Mouse (Mus musculus) erythroblast, embryonic 14.5 days (primary cell): Measurements from ENCODE around the gene Gm4737. TPM values are rescaled to one million over a fixed set of nuclear protein-coding genes. Genes with fewer than 3 reads are reported as not detected.

ENCODE experiments used
- H3K27me3 ChIP-seq: 2 replicates; pipeline ENCODE4 v1.6.1; 2012; ENCODE audit warnings: inconsistent platforms; ENCODE audit not compliant: control insufficient read depth
- H3K36me3 ChIP-seq: 2 replicates; pipeline ENCODE4 v1.6.1; 2012; ENCODE audit warnings: mild to moderate bottlenecking, inconsistent platforms; ENCODE audit not compliant: control insufficient read depth
- H3K4me1 ChIP-seq: 2 replicates; pipeline ENCODE4 v1.6.1; 2012; ENCODE audit warnings: inconsistent platforms; ENCODE audit not compliant: control insufficient read depth
- H3K4me3 ChIP-seq: replicated peaks from 2 replicates; pipeline ENCODE3; 2012; ENCODE audit warnings: moderate library complexity, mild to moderate bottlenecking, inconsistent platforms
- H3K9me3 ChIP-seq: 2 replicates; pipeline ENCODE4 v1.6.1; 2012; ENCODE audit warnings: low read length, inconsistent platforms, mixed read lengths; ENCODE audit not compliant: control insufficient read depth
- GATA1 ChIP-seq: IDR thresholded peaks from 2 replicates; pipeline ENCODE4 v1.6.1; 2012; ENCODE audit warnings: low read length, inconsistent platforms, mixed read lengths
- TAL1 ChIP-seq: IDR thresholded peaks from 3 replicates; pipeline ENCODE4 v1.6.1; 2012; ENCODE audit warnings: low read length, inconsistent platforms, mixed read lengths
- polyA plus RNA-seq: library from polyadenylated mRNA; stranded (reverse); fragments of >175 nt; gene quantifications from 2 replicates; pipeline ENCODE4 v1.2.3, GENCODE M21; 2012

Gm4737 gene
- polyA plus RNA-seq, 1 experiment = 2.6 TPM

DNA sequence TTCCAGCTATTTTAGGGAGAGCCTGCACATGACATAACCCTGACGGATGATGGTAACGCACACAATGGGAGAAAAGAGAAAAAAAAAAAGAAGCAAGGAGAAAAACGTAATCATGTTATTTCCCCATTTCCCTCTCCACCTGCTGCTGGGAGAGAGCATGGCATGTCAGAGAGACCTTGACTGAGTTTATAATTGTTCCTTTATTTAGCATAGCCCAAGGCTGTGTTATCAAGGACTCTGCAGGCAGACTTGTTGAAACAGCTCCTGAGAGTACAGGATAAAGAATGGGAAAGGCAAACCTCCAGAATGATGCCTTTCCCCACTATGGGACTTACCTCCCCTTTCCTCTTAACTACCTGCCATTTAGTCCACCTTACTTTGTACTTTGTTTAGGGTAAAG lies 7.9 kb downstream of the Gm4737 start:
- TF ChIP-seq TAL1 (no peak), GATA1 (no peak)
- Histone ChIP-seq H3K27me3 (no peaks in the 10 kb centered on the region), H3K4me1 (no peaks in the 10 kb centered on the region), H3K36me3 (no peaks in the 10 kb centered on the region), H3K9me3 (no peaks in the 10 kb centered on the region), H3K4me3 (no peak overlapping the region)

GRCm38 (mm10) chr16:46122238-46122637 lies 32.6 kb downstream of the Gm4737 start:
- H3K9me3 ChIP-seq = no peaks in the 10 kb centered on the region
- no peak overlapping the region for H3K4me3 ChIP-seq
- H3K27me3 ChIP-seq = no peaks in the 10 kb centered on the region
- no peaks in the 10 kb centered on the region for H3K36me3 ChIP-seq
- TF ChIP-seq TAL1 = no peak
- no peak for TF ChIP-seq GATA1
- H3K4me1 ChIP-seq = peaks cover 3% of the 10 kb centered on the region

GRCm38 (mm10) chr16:46121420-46121819 lies 33.5 kb downstream of the Gm4737 start:
- H3K4me1 ChIP-seq = peaks cover 3% of the 10 kb centered on the region

GRCm38 (mm10) chr16:46120607-46121006 lies 34.3 kb downstream of the Gm4737 start:
- TF ChIP-seq GATA1 (no peak), TAL1 (no peak)
- no peaks in the 10 kb centered on the region for H3K27me3 ChIP-seq
- peaks cover 3% of the 10 kb centered on the region for H3K4me1 ChIP-seq
- no peak overlapping the region for H3K4me3 ChIP-seq
- no peaks in the 10 kb centered on the region for H3K36me3 ChIP-seq
- H3K9me3 ChIP-seq = no peaks in the 10 kb centered on the region

More at GRCm38 (mm10) chr16:46121420-46121819, 33.5 kb downstream of the Gm4737 start:
- Histone ChIP-seq H3K4me3 (no peak overlapping the region), H3K9me3 (no peaks in the 10 kb centered on the region), H3K36me3 (no peaks in the 10 kb centered on the region), H3K27me3 (no peaks in the 10 kb centered on the region)
- TF ChIP-seq GATA1 = no peak
- TF ChIP-seq TAL1 = no peak

DNA sequence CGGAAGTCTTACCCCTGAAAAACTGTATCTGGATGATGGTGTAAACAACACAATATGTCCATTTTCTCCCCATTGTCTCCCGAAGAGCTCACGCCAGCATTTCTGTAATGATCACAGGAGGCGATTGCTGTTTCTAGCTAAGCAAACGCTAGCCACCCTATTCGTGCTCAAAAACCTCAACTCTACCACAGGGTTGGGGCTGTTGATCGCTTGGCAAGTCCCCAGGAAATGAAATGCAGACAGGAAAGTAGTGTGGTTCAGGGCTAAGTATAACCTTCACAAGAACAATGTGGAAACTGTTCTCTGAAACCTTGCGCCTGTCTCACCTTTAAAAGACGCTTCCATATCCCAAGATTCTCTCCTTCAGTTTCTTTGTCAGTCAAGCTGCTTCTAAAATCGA lies 34.9 kb downstream of the Gm4737 start, which contains the start of gene Cd96:
Gene Cd96 (minus strand): TSS at position 232 of the 400 bp plus-strand sequence.
- H3K4me3 ChIP-seq = no peak within 1 kb of the TSS
- no peaks in the 10 kb centered on the region for H3K9me3 ChIP-seq
- H3K36me3 ChIP-seq = no peaks in the 10 kb centered on the region
- H3K27me3 ChIP-seq = no peaks in the 10 kb centered on the region
- H3K4me1 ChIP-seq = peaks cover 3% of the 10 kb centered on the region
- no peak for TF ChIP-seq GATA1
- TF ChIP-seq TAL1 = no peak

GRCm38 (mm10) chr16:46117645-46118044 lies 37.2 kb downstream of the Gm4737 start:
- Histone ChIP-seq H3K9me3 (no peaks in the 10 kb centered on the region), H3K4me1 (peaks cover 5% of the 10 kb centered on the region), H3K4me3 (no peak overlapping the region), H3K27me3 (no peaks in the 10 kb centered on the region), H3K36me3 (no peaks in the 10 kb centered on the region)
- TF ChIP-seq GATA1 (no peak), TAL1 (no peak)

- H3K4me1 ChIP-seq = peaks cover 5% of the 10 kb centered on the region
- H3K36me3 ChIP-seq = no peaks in the 10 kb centered on the region
- no peaks in the 10 kb centered on the region for H3K9me3 ChIP-seq
- TF ChIP-seq GATA1 (no peak), TAL1 (no peak)
- H3K4me3 ChIP-seq = no peak overlapping the region
- no peaks in the 10 kb centered on the region for H3K27me3 ChIP-seq
Observed at GRCm38 (mm10) chr16:46114727-46115126, 40.1 kb downstream of the Gm4737 start.

GRCm38 (mm10) chr16:46109536-46109935 lies 45.3 kb downstream of the Gm4737 start:
- no peak for TF ChIP-seq GATA1
- TF ChIP-seq TAL1 = no peak
- Histone ChIP-seq H3K36me3 (no peaks in the 10 kb centered on the region), H3K4me3 (no peak overlapping the region), H3K4me1 (no peaks in the 10 kb centered on the region; the same call in 1 of the 2 replicates), H3K27me3 (no peaks in the 10 kb centered on the region), H3K9me3 (no peaks in the 10 kb centered on the region)

DNA sequence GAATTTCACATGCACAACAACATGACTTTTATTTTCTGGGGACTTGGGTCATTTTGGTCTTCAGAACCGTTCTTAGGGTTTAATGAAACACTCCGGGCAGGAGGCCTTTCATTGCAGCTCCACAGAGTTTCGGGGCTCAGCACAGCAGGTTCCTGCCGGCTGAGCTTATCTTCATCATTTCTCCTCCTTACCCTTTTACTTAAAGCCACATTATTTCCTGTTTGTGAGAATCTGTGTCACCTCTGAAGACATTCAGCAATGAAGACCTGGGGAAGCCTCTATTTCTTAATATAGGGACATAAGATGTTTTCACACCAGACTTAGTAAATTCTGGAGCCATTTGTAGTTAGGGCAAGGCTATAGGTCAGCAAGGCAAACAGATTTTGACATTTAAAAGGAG lies 47.4 kb downstream of the Gm4737 start:
- Histone ChIP-seq H3K36me3 (no peaks in the 10 kb centered on the region), H3K4me3 (no peak overlapping the region), H3K4me1 (no peaks in the 10 kb centered on the region; the same call in 1 of the 2 replicates), H3K27me3 (no peaks in the 10 kb centered on the region), H3K9me3 (no peaks in the 10 kb centered on the region)
- TF ChIP-seq GATA1 = no peak
- no peak for TF ChIP-seq TAL1

DNA sequence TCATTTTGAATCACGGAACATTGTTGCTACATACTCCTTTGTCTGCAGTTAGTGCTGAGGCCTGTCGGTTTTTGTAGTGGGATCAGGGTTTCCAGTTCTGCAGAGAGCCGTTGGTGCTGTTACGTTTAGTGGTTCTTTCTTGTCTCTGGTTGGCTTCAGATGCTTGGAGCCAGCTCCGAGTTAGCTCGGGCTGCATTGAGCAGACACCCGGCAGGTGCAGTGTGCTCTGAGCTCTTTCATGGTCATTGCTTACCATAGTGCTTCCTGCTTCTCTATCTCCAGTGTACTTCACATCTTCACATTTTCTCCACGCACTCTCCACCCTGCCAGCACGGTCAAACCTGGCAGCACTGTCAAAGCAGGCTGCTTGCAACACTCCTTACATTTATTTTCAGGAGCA lies 50.4 kb downstream of the Gm4737 start:
- no peaks in the 10 kb centered on the region; the same call in 1 of the 2 replicates for H3K4me1 ChIP-seq
- H3K27me3 ChIP-seq = no peaks in the 10 kb centered on the region
- no peak overlapping the region for H3K4me3 ChIP-seq
- H3K36me3 ChIP-seq = no peaks in the 10 kb centered on the region
- TF ChIP-seq GATA1 (no peak), TAL1 (no peak)
- no peaks in the 10 kb centered on the region for H3K9me3 ChIP-seq

Other genes starting within 250 kb of the Gm4737 start
- 0.01 TPM in 2 replicates for gene Phldb2, start 201.5 kb downstream of the Gm4737 start, polyA plus RNA-seq
- gene Plcxd2, start 144.9 kb downstream of the Gm4737 start, polyA plus RNA-seq = under 0.01 TPM in 1 of 2 replicates, not detected in the other
- not detected in 2 replicates for gene Cd96, start 34.8 kb downstream of the Gm4737 start, polyA plus RNA-seq